Mouse (Mus musculus): ENCODE data around the gene Gm8914. TPM values are rescaled to one million over a fixed set of nuclear protein-coding genes. Genes with fewer than 3 reads are reported as not detected.

The Gm8914 gene
- polyA plus RNA-seq (2012; ENCODE audit: low replicate concordance): not detected in 2 replicates

GRCm38 (mm10) chrX:91479826-91480225 lies at the start of gene Gm8914:
Gene Gm8914 (plus strand): TSS chrX:91480126.

Other genes starting within 250 kb of the Gm8914 start
- not detected in 2 replicates for gene Mageb2, start 148.4 kb upstream of the Gm8914 start, polyA plus RNA-seq (2012; ENCODE audit: low replicate concordance)
- not detected in 2 replicates for gene Gm5072, start 87.6 kb upstream of the Gm8914 start, polyA plus RNA-seq (2012; ENCODE audit: low replicate concordance)
- gene 1700084M14Rik, start 95.8 kb downstream of the Gm8914 start, polyA plus RNA-seq (2012; ENCODE audit: low replicate concordance): not detected in 2 replicates
- not detected in 2 replicates for gene Gm14781, start 152.1 kb downstream of the Gm8914 start, polyA plus RNA-seq (2012; ENCODE audit: low replicate concordance)